Mouse (Mus musculus) limb, embryonic 14.5 days (tissue): ENCODE results near the gene Gpr6. TPM values are rescaled to one million over a fixed set of nuclear protein-coding genes. Genes with fewer than 3 reads are reported as not detected.

Experiments used
- ATAC-seq: fragments of 200-750 bp; cut with Nextera tagmentation; 2 replicates; pipeline ENCODE4 v1.8.0; 2017; ENCODE audit warnings: low read depth, moderate number of reproducible peaks, moderate TSS enrichment; ENCODE audit not compliant: low FRiP score
- DNase-seq: peaks from one replicate; pipeline ENCODE4 v3.0.0-alpha.2; 2015; ENCODE audit warnings: low spot score
- H3K27ac ChIP-seq: fragments of 300-500 bp; sonication (generic); replicated peaks from 2 replicates; pipeline ENCODE4 v1.5.1; 2014; ENCODE audit warnings: low read depth, mild to moderate bottlenecking, low read length, moderate library complexity, mixed read lengths
- H3K27me3 ChIP-seq: fragments of 300-500 bp; sonication (generic); 2 replicates; pipeline ENCODE4 v1.6.1; 2014; ENCODE audit warnings: low read length, mixed read lengths; ENCODE audit not compliant: control insufficient read depth, insufficient read depth
- H3K36me3 ChIP-seq: fragments of 300-500 bp; sonication (generic); 2 replicates; pipeline ENCODE4 v1.6.1; 2014; ENCODE audit warnings: mild to moderate bottlenecking, low read length, moderate library complexity, mixed read lengths; ENCODE audit not compliant: control insufficient read depth, insufficient read depth
- H3K4me1 ChIP-seq: fragments of 300-500 bp; sonication (generic); 2 replicates; pipeline ENCODE4 v1.6.1; 2014; ENCODE audit warnings: antibody characterized with exemption, low read length, mixed read lengths; ENCODE audit not compliant: control insufficient read depth, insufficient read depth
- H3K4me2 ChIP-seq: fragments of 300-500 bp; sonication (generic); replicated peaks from 2 replicates; pipeline ENCODE4 v1.6.1; 2014; ENCODE audit warnings: low read depth, mild to moderate bottlenecking, low read length, moderate library complexity; ENCODE audit not compliant: severe bottlenecking
- H3K4me3 ChIP-seq: fragments of 300-500 bp; sonication (generic); replicated peaks from 2 replicates; pipeline ENCODE4 v1.5.1; 2014; ENCODE audit warnings: low read length
- H3K9ac ChIP-seq: fragments of 300-500 bp; sonication (generic); 2 replicates; pipeline ENCODE4 v1.6.1; 2014; ENCODE audit warnings: mild to moderate bottlenecking, low read depth, low read length, moderate library complexity; ENCODE audit not compliant: severe bottlenecking
- H3K9me3 ChIP-seq: fragments of 300-500 bp; sonication (generic); 2 replicates; pipeline ENCODE4 v1.6.1; 2016; ENCODE audit warnings: low read length; ENCODE audit not compliant: control insufficient read depth
- POLR2A ChIP-seq: fragments of 200-500 bp; IDR thresholded peaks from 2 replicates; pipeline ENCODE4 v1.8.0; 2012; ENCODE audit warnings: inconsistent platforms, mild to moderate bottlenecking, moderate library complexity, borderline replicate concordance; ENCODE audit not compliant: insufficient read depth, insufficient read length; ENCODE audit errors: extremely low read depth
- WGBS: fragments of 180-500 bp; shearing (Covaris S2); extraction: QIAGEN DNeasy Blood & Tissue Kit; methylation state at CpG from one replicate; pipeline ENCODE4 v1.1.7; 2014; 5-methylcytosine and 5-hydroxymethylcytosine counted together
- polyA plus RNA-seq, 2 experiments: library from polyadenylated mRNA; depleted of rRNA in 1 of 2; stranded (reverse) in 1 of 2; unstranded in 1 of 2; fragments of >200 nt; fragmentation: Nextera tagmentation in 1 of 2; extraction: Ambion mirVana in 1 of 2; gene quantifications; 2 replicates each; pipeline versions ENCODE4 v1.2.1 to v1.2.3; 2012 to 2014

The Gpr6 gene
- polyA plus RNA-seq, 2 experiments = not detected

- ATAC-seq (no peak), DNase-seq (no peak)
- no peaks in the 10 kb centered on the region for H3K27me3 ChIP-seq
- no peak overlapping the region for H3K9ac ChIP-seq
- no peaks in the 10 kb centered on the region for H3K9me3 ChIP-seq
- H3K27ac ChIP-seq = no peak overlapping the region
- no peak overlapping the region for H3K4me3 ChIP-seq
- WGBS = 76% methylated on average over 9 of the region's 9 CpGs
- H3K4me2 ChIP-seq = no peak overlapping the region
- H3K4me1 ChIP-seq = no peaks in the 10 kb centered on the region
- no peak for TF ChIP-seq POLR2A
- no peaks in the 10 kb centered on the region for H3K36me3 ChIP-seq
Observed at GRCm38 (mm10) chr10:41041478-41041877, 30.6 kb downstream of the Gpr6 start.

GRCm38 (mm10) chr10:41040530-41041085 is 31.5 kb downstream of the Gpr6 start:
- Histone ChIP-seq H3K4me1 (no peaks in the 10 kb centered on the region), H3K4me3 (no peak overlapping the region), H3K27ac (no peak overlapping the region), H3K9ac (no peak overlapping the region), H3K4me2 (no peak overlapping the region), H3K36me3 (no peaks in the 10 kb centered on the region), H3K27me3 (no peaks in the 10 kb centered on the region), H3K9me3 (no peaks in the 10 kb centered on the region)
- DNase-seq (no peak), ATAC-seq (no peak)
- TF ChIP-seq POLR2A = no peak

GRCm38 (mm10) chr10:41038476-41038875 is 33.6 kb downstream of the Gpr6 start:
- Histone ChIP-seq H3K4me1 (no peaks in the 10 kb centered on the region), H3K27ac (no peak overlapping the region), H3K27me3 (no peaks in the 10 kb centered on the region), H3K9me3 (no peaks in the 10 kb centered on the region), H3K4me2 (no peak overlapping the region), H3K36me3 (no peaks in the 10 kb centered on the region), H3K9ac (no peak overlapping the region), H3K4me3 (no peak overlapping the region)
- TF ChIP-seq POLR2A = no peak
- no peak for ATAC-seq
- WGBS = 90% methylated on average over 6 of the region's 6 CpGs
- no peak for DNase-seq

GRCm38 (mm10) chr10:41037722-41038121 is 34.4 kb downstream of the Gpr6 start:
- DNase-seq (no peak), ATAC-seq (no peak)
- Histone ChIP-seq H3K4me1 (no peaks in the 10 kb centered on the region), H3K9me3 (no peaks in the 10 kb centered on the region), H3K36me3 (no peaks in the 10 kb centered on the region), H3K9ac (no peak overlapping the region), H3K4me3 (no peak overlapping the region), H3K27me3 (no peaks in the 10 kb centered on the region), H3K4me2 (no peak overlapping the region), H3K27ac (no peak overlapping the region)
- TF ChIP-seq POLR2A = no peak
- 68% methylated on average over 8 of the region's 8 CpGs for WGBS

- WGBS = 78% methylated on average over 7 of the region's 7 CpGs
- Histone ChIP-seq H3K4me2 (no peak overlapping the region), H3K27ac (no peak overlapping the region), H3K9ac (no peak overlapping the region), H3K9me3 (no peaks in the 10 kb centered on the region), H3K36me3 (no peaks in the 10 kb centered on the region), H3K4me1 (no peaks in the 10 kb centered on the region), H3K4me3 (no peak overlapping the region), H3K27me3 (no peaks in the 10 kb centered on the region)
- no peak for TF ChIP-seq POLR2A
- DNase-seq (no peak), ATAC-seq (no peak)
Observed at GRCm38 (mm10) chr10:41032811-41033210, 39.3 kb downstream of the Gpr6 start.

GRCm38 (mm10) chr10:41024860-41025259 is 47.2 kb downstream of the Gpr6 start:
- DNase-seq = no peak
- ATAC-seq = no peak
- H3K27ac ChIP-seq = no peak overlapping the region
- H3K9me3 ChIP-seq = no peaks in the 10 kb centered on the region
- H3K4me3 ChIP-seq = no peak overlapping the region
- H3K9ac ChIP-seq = no peak overlapping the region
- no peaks in the 10 kb centered on the region for H3K27me3 ChIP-seq
- WGBS = 50% methylated on average over 1 of the region's 1 CpGs
- H3K4me2 ChIP-seq = no peak overlapping the region
- H3K36me3 ChIP-seq = no peaks in the 10 kb centered on the region
- no peaks in the 10 kb centered on the region for H3K4me1 ChIP-seq
- no peak for TF ChIP-seq POLR2A
